Mouse (Mus musculus) hindbrain, postnatal 0 days (tissue): ENCODE results near the gene Tnpo1. TPM values are rescaled to one million over a fixed set of nuclear protein-coding genes. Genes with fewer than 3 reads are reported as not detected.

Experiments used
- ATAC-seq: fragments of 200-750 bp; cut with Nextera tagmentation; 2 replicates; pipeline ENCODE4 v1.8.0; 2017; ENCODE audit warnings: mild to moderate bottlenecking, moderate TSS enrichment, moderate library complexity
- DNase-seq: peaks from one replicate; pipeline ENCODE4 v3.0.0-alpha.2; 2015; ENCODE audit warnings: low spot score
- H3K27ac ChIP-seq: fragments of 300-500 bp; sonication (generic); 2 replicates; pipeline ENCODE4 v1.5.1; 2014; ENCODE audit warnings: mild to moderate bottlenecking
- H3K27me3 ChIP-seq: fragments of 300-500 bp; sonication (generic); 2 replicates; pipeline ENCODE4 v1.6.1; 2014; ENCODE audit warnings: low read length, mixed read lengths; ENCODE audit not compliant: insufficient read depth
- H3K36me3 ChIP-seq: fragments of 300-500 bp; sonication (generic); 2 replicates; pipeline ENCODE4 v1.6.1; 2014; ENCODE audit warnings: low read length, mixed read lengths; ENCODE audit not compliant: insufficient read depth
- H3K4me1 ChIP-seq: fragments of 300-500 bp; sonication (generic); 2 replicates; pipeline ENCODE4 v1.6.1; 2014; ENCODE audit warnings: antibody characterized with exemption, low read length, mixed read lengths; ENCODE audit not compliant: insufficient read depth
- H3K4me2 ChIP-seq: fragments of 300-500 bp; sonication (generic); 2 replicates; pipeline ENCODE4 v1.6.1; 2014; ENCODE audit warnings: low read depth, mild to moderate bottlenecking, low read length, moderate library complexity, mixed read lengths
- H3K4me3 ChIP-seq: fragments of 300-500 bp; sonication (generic); 2 replicates; pipeline ENCODE4 v1.5.1; 2014; ENCODE audit warnings: low read length
- H3K9ac ChIP-seq: fragments of 300-500 bp; sonication (generic); replicated peaks from 2 replicates; pipeline ENCODE4 v1.6.1; 2014; ENCODE audit warnings: mild to moderate bottlenecking, low read length, moderate library complexity, mixed read lengths
- H3K9me3 ChIP-seq: fragments of 300-500 bp; sonication (generic); 2 replicates; pipeline ENCODE4 v1.6.1; 2016; ENCODE audit warnings: low read length, mixed read lengths
- CTCF ChIP-seq: IDR thresholded peaks from 2 replicates; pipeline ENCODE4 v1.5.1; 2016; ENCODE audit warnings: antibody characterized with exemption, control low read depth, low read depth
- WGBS: fragments of 180-500 bp; shearing (Covaris S2); extraction: QIAGEN DNeasy Blood & Tissue Kit; methylation state at CpG from one replicate; pipeline ENCODE4 v1.1.7; 2014; 5-methylcytosine and 5-hydroxymethylcytosine counted together
- polyA plus RNA-seq: library from polyadenylated mRNA; unstranded; fragments of >200 nt; fragmentation: Nextera tagmentation; extraction: Ambion mirVana; gene quantifications from 2 replicates; pipeline ENCODE4 v1.2.1, GENCODE M21; 2015
- total RNA-seq: library from RNA; depleted of rRNA; stranded (reverse); fragments of >200 nt; gene quantifications from 2 replicates; pipeline ENCODE4 v1.2.3, GENCODE M21; 2014

Gene Tnpo1
- total and polyA plus RNA-seq, 2 experiments from 2014 or later: 21.6 to 79.2 TPM

GRCm38 (mm10) chr13:98958177-98958576 is 32.0 kb upstream of the Tnpo1 start:
- H3K4me2 ChIP-seq: no peak overlapping the region
- H3K27me3 ChIP-seq: no peaks in the 10 kb centered on the region
- no peaks in the 10 kb centered on the region for H3K4me1 ChIP-seq
- no peak overlapping the region for H3K27ac ChIP-seq
- DNase-seq (peak; percentile 25), ATAC-seq (no peak)
- no peak overlapping the region for H3K4me3 ChIP-seq
- H3K9ac ChIP-seq: no peak overlapping the region
- WGBS: 34% methylated on average over 2 of the region's 2 CpGs
- no peaks in the 10 kb centered on the region for H3K9me3 ChIP-seq
- H3K36me3 ChIP-seq: no peaks in the 10 kb centered on the region
- TF ChIP-seq CTCF: no peak

GRCm38 (mm10) chr13:98956209-98956608 is 30.0 kb upstream of the Tnpo1 start:
- Histone ChIP-seq H3K9me3 (no peaks in the 10 kb centered on the region), H3K36me3 (no peaks in the 10 kb centered on the region), H3K27ac (no peak overlapping the region), H3K4me1 (no peaks in the 10 kb centered on the region), H3K4me3 (no peak overlapping the region), H3K27me3 (no peaks in the 10 kb centered on the region), H3K9ac (no peak overlapping the region), H3K4me2 (no peak overlapping the region)
- ATAC-seq (no peak), DNase-seq (no peak)
- 83% methylated on average over 2 of the region's 2 CpGs for WGBS
- TF ChIP-seq CTCF: no peak

- no peak overlapping the region for H3K4me2 ChIP-seq
Observed at GRCm38 (mm10) chr13:98955676-98956075, 29.5 kb upstream of the Tnpo1 start.

GRCm38 (mm10) chr13:98955226-98955625 is 29.0 kb upstream of the Tnpo1 start:
- Histone ChIP-seq H3K27me3 (no peaks in the 10 kb centered on the region), H3K9me3 (no peaks in the 10 kb centered on the region), H3K27ac (no peak overlapping the region), H3K4me2 (no peak overlapping the region), H3K36me3 (no peaks in the 10 kb centered on the region), H3K4me3 (no peak overlapping the region), H3K9ac (no peak overlapping the region), H3K4me1 (no peaks in the 10 kb centered on the region)
- WGBS: 57% methylated on average over 5 of the region's 5 CpGs
- no peak for TF ChIP-seq CTCF
- DNase-seq (no peak), ATAC-seq (no peak)

More at GRCm38 (mm10) chr13:98955676-98956075, 29.5 kb upstream of the Tnpo1 start:
- ATAC-seq (no peak), DNase-seq (no peak)
- Histone ChIP-seq H3K9ac (no peak overlapping the region), H3K4me3 (no peak overlapping the region), H3K4me1 (no peaks in the 10 kb centered on the region), H3K36me3 (no peaks in the 10 kb centered on the region), H3K27ac (no peak overlapping the region), H3K9me3 (no peaks in the 10 kb centered on the region), H3K27me3 (no peaks in the 10 kb centered on the region)
- WGBS: 67% methylated on average over 6 of the region's 6 CpGs
- no peak for TF ChIP-seq CTCF

GRCm38 (mm10) chr13:98953830-98954229 is 27.6 kb upstream of the Tnpo1 start:
- no peak overlapping the region for H3K9ac ChIP-seq
- H3K27me3 ChIP-seq: no peaks in the 10 kb centered on the region
- ATAC-seq (no peak), DNase-seq (peak; percentile 64)
- H3K4me1 ChIP-seq: no peaks in the 10 kb centered on the region
- H3K36me3 ChIP-seq: no peaks in the 10 kb centered on the region
- no peak overlapping the region for H3K4me2 ChIP-seq
- H3K4me3 ChIP-seq: no peak overlapping the region
- H3K9me3 ChIP-seq: no peaks in the 10 kb centered on the region
- no peak overlapping the region for H3K27ac ChIP-seq
- WGBS: 56% methylated on average over 5 of the region's 5 CpGs
- TF ChIP-seq CTCF: no peak

DNA sequence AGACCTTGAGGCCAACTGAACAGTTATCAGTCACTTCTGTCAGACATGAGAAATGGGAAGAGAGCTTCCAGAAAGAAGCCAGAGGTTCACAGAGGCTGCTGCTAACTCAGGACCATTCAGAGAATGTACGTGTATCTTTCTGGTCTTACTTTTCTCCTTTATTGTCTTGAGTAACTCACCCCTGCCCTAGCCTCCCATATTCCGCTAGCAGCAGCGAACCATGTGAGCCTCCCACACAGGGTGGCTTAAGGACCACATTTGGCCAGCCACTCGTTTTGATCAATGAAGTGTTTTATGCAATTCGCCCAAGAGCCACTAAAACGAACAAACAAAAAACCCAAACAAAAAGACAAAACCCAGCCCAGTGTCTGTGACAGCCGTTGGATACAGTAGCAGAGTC is 25.8 kb upstream of the Tnpo1 start:
- Histone ChIP-seq H3K4me3 (no peak overlapping the region), H3K36me3 (no peaks in the 10 kb centered on the region), H3K4me1 (no peaks in the 10 kb centered on the region), H3K4me2 (no peak overlapping the region), H3K9ac (no peak overlapping the region), H3K27ac (no peak overlapping the region), H3K27me3 (no peaks in the 10 kb centered on the region), H3K9me3 (no peaks in the 10 kb centered on the region)
- DNase-seq: no peak
- no peak for TF ChIP-seq CTCF
- no peak for ATAC-seq
- 57% methylated on average over 7 of the region's 7 CpGs for WGBS

- Histone ChIP-seq H3K36me3 (no peaks in the 10 kb centered on the region), H3K9ac (no peak overlapping the region), H3K4me1 (no peaks in the 10 kb centered on the region), H3K27ac (no peak overlapping the region), H3K9me3 (no peaks in the 10 kb centered on the region), H3K27me3 (no peaks in the 10 kb centered on the region), H3K4me2 (no peak overlapping the region), H3K4me3 (no peak overlapping the region)
- TF ChIP-seq CTCF: no peak
- DNase-seq (no peak), ATAC-seq (no peak)
- WGBS: 80% methylated on average over 4 of the region's 4 CpGs
Observed at GRCm38 (mm10) chr13:98948146-98948545, 22.0 kb upstream of the Tnpo1 start.
